Mouse (Mus musculus): ENCODE measurements around the gene Dusp2.

- no peak for TF ChIP-seq CTCF (IDR thresholded peaks at IDR 0.05; ENCODE audit: low read depth)
- TF ChIP-seq EP300 (IDR thresholded peaks at IDR 0.05; ENCODE audit: low read depth): no peak
Measured at GRCm38 (mm10) chr2:127369703-127370376, 33.9 kb downstream of the Dusp2 start.
